Mouse (Mus musculus) intestine, embryonic 14.5 days (tissue): ENCODE results near the gene Prdx6. TPM values are rescaled to one million over a fixed set of nuclear protein-coding genes. Genes with fewer than 3 reads are reported as not detected.

ENCODE experiments used
- ATAC-seq: fragments of 200-750 bp; cut with Nextera tagmentation; replicated peaks from 2 replicates; pipeline ENCODE4 v1.8.0; 2017; ENCODE audit warnings: low read depth, moderate number of reproducible peaks, moderate TSS enrichment, moderate library complexity; ENCODE audit not compliant: low FRiP score, low TSS enrichment
- DNase-seq: peaks from one replicate; pipeline ENCODE4 v3.0.0-alpha.2; 2018; ENCODE audit warnings: low spot score
- H3K27ac ChIP-seq: fragments of 300-500 bp; sonication (generic); 2 replicates; pipeline ENCODE4 v1.5.1; 2014; ENCODE audit warnings: low read depth, mild to moderate bottlenecking, control low read depth
- H3K27me3 ChIP-seq: fragments of 300-500 bp; sonication (generic); replicated peaks from 2 replicates; pipeline ENCODE4 v1.6.1; 2014; ENCODE audit warnings: low read length, control low read depth; ENCODE audit not compliant: control insufficient read depth, insufficient read depth
- H3K36me3 ChIP-seq: fragments of 300-500 bp; sonication (generic); 2 replicates; pipeline ENCODE4 v1.6.1; 2014; ENCODE audit warnings: low read length, control low read depth; ENCODE audit not compliant: control insufficient read depth, insufficient read depth
- H3K4me1 ChIP-seq: fragments of 300-500 bp; sonication (generic); replicated peaks from 2 replicates; pipeline ENCODE4 v1.6.1; 2014; ENCODE audit warnings: low read length, control low read depth, mixed read lengths; ENCODE audit not compliant: control insufficient read depth, insufficient read depth
- H3K4me2 ChIP-seq: fragments of 300-500 bp; sonication (generic); 2 replicates; pipeline ENCODE4 v1.6.1; 2014; ENCODE audit warnings: low read length
- H3K4me3 ChIP-seq: fragments of 300-500 bp; sonication (generic); 2 replicates; pipeline ENCODE4 v1.5.1; 2014; ENCODE audit warnings: low read depth, low read length, control low read depth, mixed read lengths
- H3K9ac ChIP-seq: fragments of 300-500 bp; sonication (generic); 2 replicates; pipeline ENCODE4 v1.6.1; 2014; ENCODE audit warnings: mild to moderate bottlenecking, low read length
- H3K9me3 ChIP-seq: fragments of 300-500 bp; sonication (generic); 2 replicates; pipeline ENCODE4 v1.6.1; 2016; ENCODE audit warnings: low read length, control low read depth; ENCODE audit not compliant: control insufficient read depth
- WGBS: fragments of 180-500 bp; shearing (Covaris S2); extraction: QIAGEN DNeasy Blood & Tissue Kit; methylation state at CpG from one replicate; pipeline ENCODE4 v1.1.7; 2014; 5-methylcytosine and 5-hydroxymethylcytosine counted together
- polyA plus RNA-seq: library from polyadenylated mRNA; unstranded; fragments of >200 nt; fragmentation: Nextera tagmentation; extraction: Ambion mirVana; gene quantifications from 2 replicates; pipeline ENCODE4 v1.2.1, GENCODE M21; 2014

The Prdx6 gene
- 518 and 523 TPM in 2 replicates for polyA plus RNA-seq

- Histone ChIP-seq H3K36me3 (peaks cover 13% of the 10 kb centered on the region), H3K4me1 (peaks cover 18% of the 10 kb centered on the region; the same call in 1 of the 2 replicates), H3K27me3 (no peaks in the 10 kb centered on the region), H3K9me3 (no peaks in the 10 kb centered on the region), H3K27ac (peak within 1 kb of the TSS; percentile 64), H3K4me2 (peak within 1 kb of the TSS; percentile 52), H3K9ac (peak within 1 kb of the TSS; percentile 91), H3K4me3 (peak within 1 kb of the TSS; percentile 80)
- peak; percentile 94 for ATAC-seq
- peak; percentile 89 for DNase-seq
- under 1% methylated on average over 61 of the region's 66 CpGs for WGBS
Measured at GRCm38 (mm10) chr1:161250604-161251416, at the start of gene Prdx6. Prdx6 (minus strand) TSS chr1:161251219.

GRCm38 (mm10) chr1:161288256-161288655 lies 37.2 kb upstream of the Prdx6 start:
- no peaks in the 10 kb centered on the region for H3K9me3 ChIP-seq
- H3K27me3 ChIP-seq: no peaks in the 10 kb centered on the region
- ATAC-seq (no peak), DNase-seq (no peak)
- H3K9ac ChIP-seq: no peak overlapping the region
- no peaks in the 10 kb centered on the region for H3K36me3 ChIP-seq
- H3K4me3 ChIP-seq: no peak overlapping the region
- 43% methylated on average over 12 of the region's 12 CpGs for WGBS
- no peak overlapping the region for H3K27ac ChIP-seq
- no peak overlapping the region for H3K4me2 ChIP-seq
- H3K4me1 ChIP-seq: no peaks in the 10 kb centered on the region

GRCm38 (mm10) chr1:161286726-161287310 lies 35.8 kb upstream of the Prdx6 start:
- H3K36me3 ChIP-seq: no peaks in the 10 kb centered on the region
- no peak overlapping the region for H3K27ac ChIP-seq
- no peaks in the 10 kb centered on the region for H3K9me3 ChIP-seq
- H3K4me2 ChIP-seq: no peak overlapping the region
- no peaks in the 10 kb centered on the region for H3K4me1 ChIP-seq
- no peak; the same call in 1 of the 2 replicates for ATAC-seq
- no peaks in the 10 kb centered on the region for H3K27me3 ChIP-seq
- DNase-seq: peak; percentile 71
- 21% methylated on average over 11 of the region's 11 CpGs for WGBS
- H3K9ac ChIP-seq: no peak overlapping the region
- no peak overlapping the region for H3K4me3 ChIP-seq

GRCm38 (mm10) chr1:161281054-161281688 lies 30.2 kb upstream of the Prdx6 start:
- ATAC-seq (no peak), DNase-seq (no peak)
- Histone ChIP-seq H3K9ac (no peak overlapping the region), H3K4me2 (no peak overlapping the region), H3K27ac (no peak overlapping the region), H3K4me1 (no peaks in the 10 kb centered on the region), H3K27me3 (no peaks in the 10 kb centered on the region), H3K4me3 (no peak overlapping the region), H3K9me3 (no peaks in the 10 kb centered on the region), H3K36me3 (no peaks in the 10 kb centered on the region)
- WGBS: 82% methylated on average over 3 of the region's 3 CpGs

GRCm38 (mm10) chr1:161279244-161279908 lies 28.4 kb upstream of the Prdx6 start:
- no peaks in the 10 kb centered on the region for H3K27me3 ChIP-seq
- H3K4me3 ChIP-seq: no peak overlapping the region
- peak; percentile 55; the same call in 1 of the 2 replicates for ATAC-seq
- no peaks in the 10 kb centered on the region for H3K4me1 ChIP-seq
- H3K9me3 ChIP-seq: no peaks in the 10 kb centered on the region
- no peak overlapping the region for H3K4me2 ChIP-seq
- 45% methylated on average over 6 of the region's 6 CpGs for WGBS
- no peaks in the 10 kb centered on the region for H3K36me3 ChIP-seq
- no peak for DNase-seq
- H3K9ac ChIP-seq: no peak overlapping the region
- no peak overlapping the region for H3K27ac ChIP-seq

- Histone ChIP-seq H3K9ac (no peak overlapping the region), H3K27me3 (no peaks in the 10 kb centered on the region), H3K4me3 (no peak overlapping the region), H3K27ac (no peak overlapping the region), H3K36me3 (no peaks in the 10 kb centered on the region), H3K4me1 (no peaks in the 10 kb centered on the region), H3K9me3 (no peaks in the 10 kb centered on the region), H3K4me2 (no peak overlapping the region)
- no peak for DNase-seq
- 78% methylated on average over 1 of the region's 1 CpGs for WGBS
- ATAC-seq: no peak
Measured at GRCm38 (mm10) chr1:161273486-161273885, 22.5 kb upstream of the Prdx6 start.

- H3K4me2 ChIP-seq: no peak overlapping the region
- no peak overlapping the region for H3K4me3 ChIP-seq
- ATAC-seq: no peak
- H3K9me3 ChIP-seq: no peaks in the 10 kb centered on the region
- no peaks in the 10 kb centered on the region for H3K27me3 ChIP-seq
- no peaks in the 10 kb centered on the region for H3K36me3 ChIP-seq
- no peak for DNase-seq
- 66% methylated on average over 2 of the region's 2 CpGs for WGBS
- no peaks in the 10 kb centered on the region for H3K4me1 ChIP-seq
- no peak overlapping the region for H3K27ac ChIP-seq
- no peak overlapping the region for H3K9ac ChIP-seq
Measured at GRCm38 (mm10) chr1:161271461-161271810, 20.4 kb upstream of the Prdx6 start.

- no peak for DNase-seq
- Histone ChIP-seq H3K4me2 (no peak overlapping the region), H3K4me1 (no peaks in the 10 kb centered on the region), H3K9ac (no peak overlapping the region), H3K9me3 (no peaks in the 10 kb centered on the region), H3K4me3 (no peak overlapping the region), H3K27ac (no peak overlapping the region), H3K27me3 (no peaks in the 10 kb centered on the region), H3K36me3 (no peaks in the 10 kb centered on the region)
- WGBS: 74% methylated on average over 4 of the region's 4 CpGs
- ATAC-seq: no peak
Measured at GRCm38 (mm10) chr1:161270776-161271460, 19.9 kb upstream of the Prdx6 start.
